Mouse (Mus musculus): ENCODE results near the gene Hsd11b2. TPM values are rescaled to one million over a fixed set of nuclear protein-coding genes. Genes with fewer than 3 reads are reported as not detected.
"Not testable (repeated sequence)": the region's sequence is repeated elsewhere in the genome, so short reads cannot be mapped to it uniquely, and the experiment has no call there.

Hsd11b2 gene
- total and polyA plus RNA-seq, 3 experiments = not detected

GRCm38 (mm10) chr8:105552824-105553223 lies 34.3 kb downstream of the Hsd11b2 start:
- ATAC-seq (ENCODE audit: extremely low read depth, insufficient number of reproducible peaks, low FRiP score, poor library complexity, severe bottlenecking) = no peak
- peaks cover 4% of the 10 kb centered on the region; the same call in 1 of the 2 replicates for H3K4me1 ChIP-seq (ENCODE audit: insufficient read depth, low read depth, low read length)

GRCm38 (mm10) chr8:105554087-105554486 lies 35.5 kb downstream of the Hsd11b2 start:
- DNase-seq (ENCODE audit: low spot score) (peak; percentile 58), ATAC-seq (ENCODE audit: extremely low read depth, insufficient number of reproducible peaks, low FRiP score, poor library complexity, severe bottlenecking) (0 out of 2 replicates have a peak, but pooled peaks have one; percentile 45)
- Histone ChIP-seq H3K27me3 (ENCODE audit: insufficient read depth, low read length) (no peaks in the 10 kb centered on the region), H3K9me3 (replicated peaks) (no peaks in the 10 kb centered on the region), H3K4me1 (ENCODE audit: insufficient read depth, low read depth, low read length) (peaks cover 4% of the 10 kb centered on the region; the same call in 1 of the 2 replicates), H3K36me3 (replicated peaks) (peaks cover 59% of the 10 kb centered on the region), H3K4me3 (ENCODE audit: low read depth, low read length) (no peak overlapping the region)
- TF ChIP-seq CTCF (IDR thresholded peaks at IDR 0.05; ENCODE audit: low read depth, low read length) = peak; percentile 48
- TF ChIP-seq TAL1 (conservative IDR thresholded peaks at IDR 0.05; ENCODE audit: low read depth, low read length) = no peak

More at GRCm38 (mm10) chr8:105552824-105553223, 34.3 kb downstream of the Hsd11b2 start:
- DNase-seq (ENCODE audit: low spot score) = no peak
- H3K36me3 ChIP-seq (replicated peaks) = peaks cover 52% of the 10 kb centered on the region
- no peak for TF ChIP-seq GATA1 (IDR thresholded peaks at IDR 0.05; ENCODE audit: borderline replicate concordance, low read length)
- TF ChIP-seq GATA2 (IDR thresholded peaks at IDR 0.05; ENCODE audit: borderline replicate concordance, low read depth, low read length) = no peak
- no peak for TF ChIP-seq TAL1 (conservative IDR thresholded peaks at IDR 0.05; ENCODE audit: low read depth, low read length)
- TF ChIP-seq CTCF (IDR thresholded peaks at IDR 0.05; ENCODE audit: low read depth, low read length) = no peak
- no peak for TF ChIP-seq POLR2AphosphoS5 (IDR thresholded peaks at IDR 0.05; ENCODE audit: insufficient replicate concordance, low read depth, low read length)
- no peaks in the 10 kb centered on the region for H3K9me3 ChIP-seq (replicated peaks)
- H3K27me3 ChIP-seq (ENCODE audit: insufficient read depth, low read length) = no peaks in the 10 kb centered on the region
- H3K4me3 ChIP-seq (ENCODE audit: low read depth, low read length) = no peak overlapping the region

GRCm38 (mm10) chr8:105555230-105555629 lies 36.7 kb downstream of the Hsd11b2 start:
- Histone ChIP-seq H3K4me3 (ENCODE audit: low read depth, low read length) (no peak overlapping the region), H3K36me3 (replicated peaks) (peaks cover 61% of the 10 kb centered on the region), H3K9me3 (replicated peaks) (no peaks in the 10 kb centered on the region), H3K4me1 (ENCODE audit: insufficient read depth, low read depth, low read length) (peaks cover 4% of the 10 kb centered on the region; the same call in 1 of the 2 replicates), H3K27me3 (ENCODE audit: insufficient read depth, low read length) (no peaks in the 10 kb centered on the region)
- no peak for DNase-seq (ENCODE audit: low spot score)
- ATAC-seq (ENCODE audit: extremely low read depth, insufficient number of reproducible peaks, low FRiP score, poor library complexity, severe bottlenecking) = no peak
- TF ChIP-seq CTCF (IDR thresholded peaks at IDR 0.05; ENCODE audit: low read depth, low read length) (no peak), GATA1 (IDR thresholded peaks at IDR 0.05; ENCODE audit: borderline replicate concordance, low read length) (no peak), POLR2AphosphoS5 (IDR thresholded peaks at IDR 0.05; ENCODE audit: insufficient replicate concordance, low read depth, low read length) (no peak), TAL1 (conservative IDR thresholded peaks at IDR 0.05; ENCODE audit: low read depth, low read length) (no peak), GATA2 (IDR thresholded peaks at IDR 0.05; ENCODE audit: borderline replicate concordance, low read depth, low read length) (no peak)

GRCm38 (mm10) chr8:105562863-105563262 lies 44.3 kb downstream of the Hsd11b2 start:
- no peaks in the 10 kb centered on the region for H3K27me3 ChIP-seq (ENCODE audit: insufficient read depth, low read length)
- H3K4me3 ChIP-seq (ENCODE audit: low read depth, low read length) = no peak overlapping the region
- ATAC-seq (ENCODE audit: extremely low read depth, insufficient number of reproducible peaks, low FRiP score, poor library complexity, severe bottlenecking) (no peak), DNase-seq (ENCODE audit: low spot score) (no peak)
- no peaks in the 10 kb centered on the region for H3K9me3 ChIP-seq (replicated peaks)
- peaks cover 45% of the 10 kb centered on the region for H3K4me1 ChIP-seq (ENCODE audit: insufficient read depth, low read depth, low read length)
- H3K36me3 ChIP-seq (replicated peaks) = peaks cover 50% of the 10 kb centered on the region
- no peak for TF ChIP-seq POLR2AphosphoS5 (IDR thresholded peaks at IDR 0.05; ENCODE audit: insufficient replicate concordance, low read depth, low read length)
- TF ChIP-seq GATA2 (IDR thresholded peaks at IDR 0.05; ENCODE audit: borderline replicate concordance, low read depth, low read length) = no peak
- no peak for TF ChIP-seq TAL1 (conservative IDR thresholded peaks at IDR 0.05; ENCODE audit: low read depth, low read length)
- TF ChIP-seq CTCF (IDR thresholded peaks at IDR 0.05; ENCODE audit: low read depth, low read length) = no peak
- TF ChIP-seq GATA1 (IDR thresholded peaks at IDR 0.05; ENCODE audit: borderline replicate concordance, low read length) = no peak

- Histone ChIP-seq H3K9me3 (replicated peaks) (no peaks in the 10 kb centered on the region), H3K4me1 (ENCODE audit: insufficient read depth, low read depth, low read length) (peaks cover 45% of the 10 kb centered on the region), H3K27me3 (ENCODE audit: insufficient read depth, low read length) (no peaks in the 10 kb centered on the region), H3K4me3 (ENCODE audit: low read depth, low read length) (no peak overlapping the region), H3K36me3 (replicated peaks) (peaks cover 43% of the 10 kb centered on the region)
- TF ChIP-seq CTCF (IDR thresholded peaks at IDR 0.05; ENCODE audit: low read depth, low read length) (no peak), GATA2 (IDR thresholded peaks at IDR 0.05; ENCODE audit: borderline replicate concordance, low read depth, low read length) (no peak), GATA1 (IDR thresholded peaks at IDR 0.05; ENCODE audit: borderline replicate concordance, low read length) (no peak), TAL1 (conservative IDR thresholded peaks at IDR 0.05; ENCODE audit: low read depth, low read length) (no peak), POLR2AphosphoS5 (IDR thresholded peaks at IDR 0.05; ENCODE audit: insufficient replicate concordance, low read depth, low read length) (no peak)
- DNase-seq (ENCODE audit: low spot score) (no peak), ATAC-seq (ENCODE audit: extremely low read depth, insufficient number of reproducible peaks, low FRiP score, poor library complexity, severe bottlenecking) (no peak)
Measured at GRCm38 (mm10) chr8:105563871-105564270, 45.3 kb downstream of the Hsd11b2 start.

- not testable (repeated sequence) for DNase-seq (ENCODE audit: low spot score)
Measured at GRCm38 (mm10) chr8:105564573-105565229, 46.1 kb downstream of the Hsd11b2 start.

More at GRCm38 (mm10) chr8:105564573-105565229, 46.1 kb downstream of the Hsd11b2 start:
- H3K9me3 ChIP-seq (replicated peaks); ATAC-seq (ENCODE audit: extremely low read depth, insufficient number of reproducible peaks, low FRiP score, poor library complexity, severe bottlenecking); H3K27me3 ChIP-seq (ENCODE audit: insufficient read depth, low read length): not testable (repeated sequence)
- H3K36me3 ChIP-seq (replicated peaks) = peaks cover 35% of the 10 kb centered on the region
- H3K4me1 ChIP-seq (ENCODE audit: insufficient read depth, low read depth, low read length) = peaks cover 45% of the 10 kb centered on the region
- peak overlapping the region; percentile 94 for H3K4me3 ChIP-seq (ENCODE audit: low read depth, low read length)

All from G1E (cell line).